Mouse (Mus musculus): Measurements from ENCODE around the gene Git2.

The Git2 gene

DNA sequence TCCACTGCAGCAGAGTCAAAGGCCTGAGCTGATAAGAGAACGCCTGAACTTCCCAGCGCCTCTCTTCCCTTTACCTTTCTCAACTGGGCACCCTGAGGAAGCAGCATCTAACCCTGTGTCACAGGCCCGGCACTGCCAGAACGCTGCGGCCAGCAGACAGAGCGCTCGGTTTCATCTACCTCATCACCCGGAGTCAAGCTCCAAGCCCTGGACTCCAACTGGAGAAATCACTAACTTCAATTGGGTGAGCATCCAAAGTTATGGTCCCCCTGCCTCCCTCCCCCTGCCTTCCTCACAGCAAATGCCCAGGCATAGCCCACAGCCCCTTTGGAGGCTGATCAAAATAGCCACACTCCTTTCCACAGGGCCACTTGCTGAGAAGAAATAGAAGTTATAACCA lies 8.6 kb downstream of the Git2 start:
- TF ChIP-seq NANOG (IDR thresholded peaks at IDR 0.05; ENCODE audit: borderline replicate concordance, low read length) (no peak), CTCF (conservative IDR thresholded peaks at IDR 0.05; ENCODE audit: low read length) (no peak)
- Histone ChIP-seq H3K9me3 (ENCODE audit: low read length) (no peaks in the 10 kb centered on the region), H3K27me3 (ENCODE audit: insufficient read depth, low read length) (no peaks in the 10 kb centered on the region), H3K4me1 (replicated peaks; ENCODE audit: low read depth, low read length) (peaks cover 60% of the 10 kb centered on the region), H3K4me3 (replicated peaks; ENCODE audit: low read length) (no peak overlapping the region), H3K36me3 (ENCODE audit: insufficient read depth, low read length) (peaks cover 47% of the 10 kb centered on the region)

DNA sequence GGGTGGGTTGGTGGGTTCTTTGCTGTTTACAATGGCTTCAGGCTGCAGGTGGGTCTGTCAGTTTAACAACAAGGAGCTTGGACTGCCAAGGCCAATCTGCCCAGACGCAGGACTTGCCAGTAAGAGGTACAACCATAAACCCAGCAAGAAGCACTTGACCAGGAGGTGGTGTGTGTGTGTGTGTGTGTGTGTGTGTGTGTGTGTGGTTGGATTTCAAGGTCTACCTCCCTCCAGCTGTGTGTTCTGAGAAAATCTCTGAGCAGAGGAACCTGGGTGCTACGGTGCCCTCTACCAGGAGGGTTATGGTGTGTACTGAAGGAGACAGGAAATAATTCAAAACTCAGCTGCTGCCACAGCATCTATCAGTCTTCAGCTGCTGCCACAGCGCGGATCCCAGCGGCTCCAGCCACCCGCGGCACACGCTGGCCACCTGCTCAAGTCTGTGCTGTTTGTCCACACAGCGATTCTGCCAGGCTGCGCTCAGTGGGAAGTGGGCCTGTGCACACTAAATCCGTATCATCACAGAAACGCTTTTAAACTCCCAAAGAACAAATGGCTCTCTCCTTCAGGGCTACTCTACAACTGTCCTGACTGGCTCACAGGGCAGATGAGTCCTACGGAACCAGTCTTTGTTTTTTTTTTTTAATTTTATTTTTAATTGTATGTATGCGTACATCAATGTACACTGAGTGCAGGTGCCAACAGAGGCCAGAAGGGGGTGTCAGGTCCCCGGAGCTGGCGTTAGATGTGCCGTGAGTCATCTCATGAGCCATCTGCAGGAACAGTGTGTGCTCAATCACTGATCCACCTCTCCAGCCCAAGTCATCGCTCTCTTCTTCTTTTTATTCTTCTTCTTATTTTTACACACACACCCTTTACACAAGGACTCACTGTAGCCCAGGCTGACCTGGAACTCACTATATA lies 10.2 kb downstream of the Git2 start:
- Histone ChIP-seq H3K4me1 (replicated peaks; ENCODE audit: low read depth, low read length) (peaks cover 44% of the 10 kb centered on the region), H3K4me3 (replicated peaks; ENCODE audit: low read length) (no peak overlapping the region), H3K9me3 (ENCODE audit: low read length) (no peaks in the 10 kb centered on the region), H3K27me3 (ENCODE audit: insufficient read depth, low read length) (no peaks in the 10 kb centered on the region), H3K36me3 (ENCODE audit: insufficient read depth, low read length) (peaks cover 63% of the 10 kb centered on the region)
- TF ChIP-seq NANOG (IDR thresholded peaks at IDR 0.05; ENCODE audit: borderline replicate concordance, low read length) (no peak), CTCF (conservative IDR thresholded peaks at IDR 0.05; ENCODE audit: low read length) (peak; percentile 37), POU5F1 (IDR thresholded peaks at IDR 0.05; ENCODE audit: borderline replicate concordance, low read length) (no peak)

DNA sequence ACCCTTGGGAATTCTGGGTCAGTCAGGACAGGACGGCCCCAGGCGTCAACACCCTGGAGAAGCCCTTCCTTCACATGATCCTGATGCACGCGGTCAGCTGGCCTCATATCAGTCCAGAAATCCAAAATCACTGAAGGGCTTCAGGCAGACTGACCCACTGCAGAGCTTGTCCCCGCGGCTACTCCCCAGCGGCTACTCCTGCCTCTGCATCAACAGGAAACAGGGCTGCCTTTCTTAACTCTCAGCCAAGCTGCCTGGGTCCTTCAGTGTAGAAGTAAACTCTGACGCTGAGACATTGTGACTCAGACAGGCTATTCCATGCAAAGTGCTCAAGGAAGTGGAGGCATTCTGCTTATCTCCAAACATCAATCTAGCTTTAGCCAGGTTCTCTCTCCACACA lies 13.3 kb downstream of the Git2 start:
- no peaks in the 10 kb centered on the region for H3K9me3 ChIP-seq (ENCODE audit: low read length)
- peaks cover 91% of the 10 kb centered on the region for H3K36me3 ChIP-seq (ENCODE audit: insufficient read depth, low read length)
- peaks cover 19% of the 10 kb centered on the region for H3K4me1 ChIP-seq (replicated peaks; ENCODE audit: low read depth, low read length)
- H3K4me3 ChIP-seq (replicated peaks; ENCODE audit: low read length) = no peak overlapping the region
- no peak for TF ChIP-seq POU5F1 (IDR thresholded peaks at IDR 0.05; ENCODE audit: borderline replicate concordance, low read length)
- no peak for TF ChIP-seq CTCF (conservative IDR thresholded peaks at IDR 0.05; ENCODE audit: low read length)
- no peak for TF ChIP-seq NANOG (IDR thresholded peaks at IDR 0.05; ENCODE audit: borderline replicate concordance, low read length)
- no peaks in the 10 kb centered on the region for H3K27me3 ChIP-seq (ENCODE audit: insufficient read depth, low read length)

DNA sequence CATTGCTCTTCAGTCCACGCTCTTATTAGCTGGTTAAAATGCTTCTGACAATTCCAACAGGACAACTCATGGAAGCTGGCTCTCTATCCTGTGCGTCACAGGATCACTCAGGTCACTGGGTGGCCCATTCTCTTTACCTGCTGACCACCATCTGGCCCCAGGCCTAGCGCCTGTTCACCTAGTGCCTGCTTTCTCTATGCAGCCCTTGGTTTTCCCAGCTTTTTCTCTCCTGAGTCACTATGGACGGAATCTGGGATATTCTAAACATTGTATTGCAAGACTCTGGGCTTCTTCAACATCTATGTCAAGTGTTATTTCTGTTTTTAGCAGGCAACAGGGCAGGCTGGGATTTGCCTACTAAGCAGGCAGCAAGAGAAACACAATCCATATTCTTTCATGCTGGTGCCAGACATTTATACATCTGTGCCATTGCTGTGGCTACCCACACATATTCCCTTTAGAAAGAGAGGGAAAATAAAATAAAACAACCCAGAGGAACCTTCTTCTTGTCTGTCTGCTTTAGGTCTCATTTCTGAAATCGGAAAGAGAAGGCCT lies 15.7 kb downstream of the Git2 start:
- TF ChIP-seq POU5F1 (IDR thresholded peaks at IDR 0.05; ENCODE audit: borderline replicate concordance, low read length) (no peak), CTCF (conservative IDR thresholded peaks at IDR 0.05; ENCODE audit: low read length) (no peak), NANOG (IDR thresholded peaks at IDR 0.05; ENCODE audit: borderline replicate concordance, low read length) (no peak)
- no peaks in the 10 kb centered on the region; the same call in 1 of the 2 replicates for H3K4me1 ChIP-seq (replicated peaks; ENCODE audit: low read depth, low read length)
- no peaks in the 10 kb centered on the region for H3K27me3 ChIP-seq (ENCODE audit: insufficient read depth, low read length)
- H3K9me3 ChIP-seq (ENCODE audit: low read length) = no peaks in the 10 kb centered on the region
- H3K36me3 ChIP-seq (ENCODE audit: insufficient read depth, low read length) = peaks cover 97% of the 10 kb centered on the region
- H3K4me3 ChIP-seq (replicated peaks; ENCODE audit: low read length) = no peak overlapping the region

DNA sequence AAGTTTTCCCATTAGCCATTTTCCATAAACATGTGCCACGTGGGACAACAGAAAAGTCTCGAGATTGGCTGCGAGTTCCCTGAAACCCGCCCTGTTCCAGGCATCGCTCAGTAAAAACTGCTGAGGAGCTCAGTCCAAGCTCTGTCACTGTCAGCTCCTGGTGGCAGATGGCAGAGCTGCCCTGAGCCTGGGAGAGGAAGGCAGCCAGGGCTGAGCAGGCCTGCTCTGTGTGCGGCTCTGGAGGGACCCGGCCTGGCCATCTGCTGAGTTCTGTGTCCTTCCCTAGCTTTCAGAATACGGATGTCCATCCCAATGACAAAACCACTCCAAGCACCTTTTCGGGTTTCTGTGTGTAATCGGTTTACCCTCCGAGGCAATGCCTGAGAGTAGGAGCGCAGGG lies 21.9 kb downstream of the Git2 start:
- Histone ChIP-seq H3K27me3 (ENCODE audit: insufficient read depth, low read length) (no peaks in the 10 kb centered on the region), H3K9me3 (ENCODE audit: low read length) (no peaks in the 10 kb centered on the region), H3K36me3 (ENCODE audit: insufficient read depth, low read length) (peaks cover 92% of the 10 kb centered on the region), H3K4me1 (replicated peaks; ENCODE audit: low read depth, low read length) (peaks cover 43% of the 10 kb centered on the region), H3K4me3 (replicated peaks; ENCODE audit: low read length) (no peak overlapping the region)
- no peak for TF ChIP-seq CTCF (conservative IDR thresholded peaks at IDR 0.05; ENCODE audit: low read length)
- no peak for TF ChIP-seq NANOG (IDR thresholded peaks at IDR 0.05; ENCODE audit: borderline replicate concordance, low read length)
- TF ChIP-seq POU5F1 (IDR thresholded peaks at IDR 0.05; ENCODE audit: borderline replicate concordance, low read length) = no peak

DNA sequence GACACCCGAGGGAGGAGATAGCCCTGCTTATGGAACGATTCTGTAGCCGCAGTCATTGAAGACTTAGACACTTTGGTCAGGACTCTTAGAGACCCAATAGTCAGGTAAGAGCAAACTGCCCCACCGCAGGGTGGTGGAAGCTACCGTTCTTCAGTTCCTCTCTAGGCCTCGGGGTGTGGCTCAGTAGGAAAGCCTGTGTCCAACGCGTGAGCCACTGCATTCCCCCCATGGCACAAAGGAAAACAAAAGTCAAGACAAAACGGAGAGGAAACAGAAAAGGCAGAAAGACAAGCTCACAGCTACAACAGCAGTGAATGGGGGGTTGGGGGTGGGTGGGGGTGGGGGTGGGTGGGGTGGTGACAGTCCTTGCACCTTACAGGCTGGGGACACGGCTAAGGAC lies 22.9 kb downstream of the Git2 start:
- no peak overlapping the region for H3K4me3 ChIP-seq (replicated peaks; ENCODE audit: low read length)
- H3K9me3 ChIP-seq (ENCODE audit: low read length) = no peaks in the 10 kb centered on the region
- H3K4me1 ChIP-seq (replicated peaks; ENCODE audit: low read depth, low read length) = peaks cover 43% of the 10 kb centered on the region
- H3K27me3 ChIP-seq (ENCODE audit: insufficient read depth, low read length) = no peaks in the 10 kb centered on the region
- peaks cover 94% of the 10 kb centered on the region for H3K36me3 ChIP-seq (ENCODE audit: insufficient read depth, low read length)
- no peak for TF ChIP-seq CTCF (conservative IDR thresholded peaks at IDR 0.05; ENCODE audit: low read length)
- TF ChIP-seq NANOG (IDR thresholded peaks at IDR 0.05; ENCODE audit: borderline replicate concordance, low read length) = no peak
- TF ChIP-seq POU5F1 (IDR thresholded peaks at IDR 0.05; ENCODE audit: borderline replicate concordance, low read length) = no peak

DNA sequence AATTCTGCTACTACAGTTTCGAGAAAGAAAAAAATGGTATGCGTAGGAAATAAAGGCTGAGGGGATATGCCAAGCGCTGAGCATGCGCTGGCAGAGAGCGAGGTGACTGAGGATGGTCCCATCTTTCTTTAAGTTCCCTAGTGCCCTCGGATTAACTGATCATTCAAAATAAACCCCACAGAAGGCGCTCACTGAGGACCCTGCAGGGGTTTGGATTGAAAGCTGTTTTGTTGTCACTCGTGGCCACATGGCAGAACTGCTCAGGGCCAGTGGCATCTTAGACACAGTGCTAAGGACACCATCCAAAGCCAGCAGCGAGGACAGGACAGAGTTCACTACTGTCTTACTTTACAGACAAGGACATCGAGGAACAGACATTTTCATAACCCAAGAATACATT lies 25.0 kb downstream of the Git2 start:
- Histone ChIP-seq H3K36me3 (ENCODE audit: insufficient read depth, low read length) (peaks cover 93% of the 10 kb centered on the region), H3K4me1 (replicated peaks; ENCODE audit: low read depth, low read length) (peaks cover 43% of the 10 kb centered on the region)

DNA sequence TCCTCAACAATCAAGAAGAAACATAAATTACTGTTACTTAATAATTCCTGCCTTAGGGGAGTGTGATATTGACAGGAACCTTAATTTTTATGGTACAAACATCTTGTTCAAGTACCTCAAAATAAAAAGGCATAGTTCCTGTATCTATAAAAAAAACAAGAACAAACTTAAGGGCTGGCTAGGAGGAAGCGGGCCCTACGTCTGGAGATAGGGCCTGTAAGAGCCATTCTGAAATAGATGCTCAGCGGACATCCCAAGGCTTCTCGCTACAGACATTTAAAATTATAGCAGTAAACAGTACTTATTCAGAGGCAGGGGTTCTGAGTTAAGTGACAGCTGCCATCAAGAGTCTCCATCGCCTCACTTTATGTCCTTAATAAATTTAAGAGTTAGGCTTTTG lies 27.8 kb downstream of the Git2 start:
- H3K9me3 ChIP-seq (ENCODE audit: low read length) = no peaks in the 10 kb centered on the region
- peaks cover 31% of the 10 kb centered on the region for H3K4me1 ChIP-seq (replicated peaks; ENCODE audit: low read depth, low read length)
- no peak overlapping the region for H3K4me3 ChIP-seq (replicated peaks; ENCODE audit: low read length)
- TF ChIP-seq POU5F1 (IDR thresholded peaks at IDR 0.05; ENCODE audit: borderline replicate concordance, low read length) = no peak
- TF ChIP-seq CTCF (conservative IDR thresholded peaks at IDR 0.05; ENCODE audit: low read length) = no peak
- TF ChIP-seq NANOG (IDR thresholded peaks at IDR 0.05; ENCODE audit: borderline replicate concordance, low read length) = no peak
- H3K36me3 ChIP-seq (ENCODE audit: insufficient read depth, low read length) = peaks cover 95% of the 10 kb centered on the region
- no peaks in the 10 kb centered on the region for H3K27me3 ChIP-seq (ENCODE audit: insufficient read depth, low read length)

More for the DNA sequence above, 25.0 kb downstream of the Git2 start:
- no peaks in the 10 kb centered on the region for H3K27me3 ChIP-seq (ENCODE audit: insufficient read depth, low read length)
- TF ChIP-seq POU5F1 (IDR thresholded peaks at IDR 0.05; ENCODE audit: borderline replicate concordance, low read length) = no peak
- no peak for TF ChIP-seq CTCF (conservative IDR thresholded peaks at IDR 0.05; ENCODE audit: low read length)
- H3K4me3 ChIP-seq (replicated peaks; ENCODE audit: low read length) = no peak overlapping the region
- H3K9me3 ChIP-seq (ENCODE audit: low read length) = no peaks in the 10 kb centered on the region
